Mouse (Mus musculus) limb, embryonic 11.5 days (tissue): ENCODE measurements around the gene Eif2d. TPM values are rescaled to one million over a fixed set of nuclear protein-coding genes. Genes with fewer than 3 reads are reported as not detected.
A peak's percentile ranks its signal among the peaks of the same experiment; 100 is the strongest.

Experiments
- ATAC-seq: fragments of 200-750 bp; cut with Nextera tagmentation; 2 replicates; pipeline ENCODE4 v1.8.0; 2017; ENCODE audit warnings: low read depth; ENCODE audit not compliant: insufficient number of reproducible peaks, low FRiP score, low TSS enrichment
- DNase-seq: peaks from one replicate; pipeline ENCODE4 v3.0.0-alpha.2; 2015; ENCODE audit warnings: low spot score
- H3K27ac ChIP-seq: fragments of 300-500 bp; sonication (generic); replicated peaks from 2 replicates; pipeline ENCODE4 v1.5.1; 2014; ENCODE audit warnings: low read depth, mild to moderate bottlenecking, low read length
- H3K27me3 ChIP-seq: fragments of 300-500 bp; sonication (generic); 2 replicates; pipeline ENCODE4 v1.6.1; 2014; ENCODE audit warnings: mild to moderate bottlenecking, low read length, mixed read lengths; ENCODE audit not compliant: control insufficient read depth, insufficient read depth
- H3K36me3 ChIP-seq: fragments of 300-500 bp; sonication (generic); 2 replicates; pipeline ENCODE4 v1.6.1; 2014; ENCODE audit warnings: mild to moderate bottlenecking, low read length, moderate library complexity, mixed read lengths; ENCODE audit not compliant: control insufficient read depth, insufficient read depth
- H3K4me1 ChIP-seq: fragments of 300-500 bp; sonication (generic); 2 replicates; pipeline ENCODE4 v1.6.1; 2014; ENCODE audit warnings: low read length, mixed read lengths; ENCODE audit not compliant: control insufficient read depth, insufficient read depth
- H3K4me2 ChIP-seq: fragments of 300-500 bp; sonication (generic); 2 replicates; pipeline ENCODE4 v1.6.1; 2014; ENCODE audit warnings: low read depth, mild to moderate bottlenecking, moderate library complexity; ENCODE audit not compliant: severe bottlenecking
- H3K4me3 ChIP-seq: fragments of 300-500 bp; sonication (generic); 2 replicates; pipeline ENCODE4 v1.5.1; 2014; ENCODE audit warnings: low read depth, low read length
- H3K9ac ChIP-seq: fragments of 300-500 bp; sonication (generic); 2 replicates; pipeline ENCODE4 v1.6.1; 2014; ENCODE audit warnings: mild to moderate bottlenecking, low read length
- H3K9me3 ChIP-seq: fragments of 300-500 bp; sonication (generic); 2 replicates; pipeline ENCODE4 v1.6.1; 2016; ENCODE audit warnings: low read length; ENCODE audit not compliant: control insufficient read depth
- WGBS: fragments of 180-500 bp; shearing (Covaris S2); extraction: QIAGEN DNeasy Blood & Tissue Kit; methylation state at CpG from one replicate; pipeline ENCODE4 v1.1.7; 2014; 5-methylcytosine and 5-hydroxymethylcytosine counted together
- polyA plus RNA-seq: library from polyadenylated mRNA; unstranded; fragments of >200 nt; fragmentation: Nextera tagmentation; extraction: Ambion mirVana; gene quantifications from 2 replicates; pipeline ENCODE4 v1.2.1, GENCODE M21; 2014

Gene Eif2d
- polyA plus RNA-seq, 1 experiment from 2014 or later, result 72.3 TPM

DNA sequence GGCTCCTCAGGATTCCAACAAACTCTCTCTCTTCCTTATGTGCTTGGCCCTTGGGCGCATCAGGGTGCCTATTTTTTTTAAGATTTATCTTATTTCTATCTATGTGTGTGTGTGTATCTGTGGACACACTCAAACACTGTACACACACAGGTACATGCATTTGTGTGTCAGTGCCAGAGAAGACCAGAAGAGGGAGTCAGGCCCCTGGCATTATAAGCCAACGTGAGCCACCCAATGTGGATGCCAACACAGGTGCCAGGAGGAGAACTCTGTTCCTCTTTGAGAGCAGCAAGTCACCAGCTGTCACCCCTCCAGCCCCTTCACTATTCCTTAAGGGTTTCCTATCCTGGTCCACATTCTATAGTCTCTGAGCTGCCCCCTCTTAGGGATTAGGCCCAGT, 34.0 kb upstream of the Eif2d start:
- Histone ChIP-seq H3K36me3 (no peaks in the 10 kb centered on the region), H3K4me1 (no peaks in the 10 kb centered on the region), H3K27ac (no peak overlapping the region), H3K4me3 (no peak overlapping the region), H3K9me3 (no peaks in the 10 kb centered on the region), H3K9ac (no peak overlapping the region), H3K27me3 (no peaks in the 10 kb centered on the region), H3K4me2 (no peak overlapping the region)
- ATAC-seq, result no peak
- no peak for DNase-seq
- WGBS, result 67% methylated on average over 2 of the region's 2 CpGs

DNA sequence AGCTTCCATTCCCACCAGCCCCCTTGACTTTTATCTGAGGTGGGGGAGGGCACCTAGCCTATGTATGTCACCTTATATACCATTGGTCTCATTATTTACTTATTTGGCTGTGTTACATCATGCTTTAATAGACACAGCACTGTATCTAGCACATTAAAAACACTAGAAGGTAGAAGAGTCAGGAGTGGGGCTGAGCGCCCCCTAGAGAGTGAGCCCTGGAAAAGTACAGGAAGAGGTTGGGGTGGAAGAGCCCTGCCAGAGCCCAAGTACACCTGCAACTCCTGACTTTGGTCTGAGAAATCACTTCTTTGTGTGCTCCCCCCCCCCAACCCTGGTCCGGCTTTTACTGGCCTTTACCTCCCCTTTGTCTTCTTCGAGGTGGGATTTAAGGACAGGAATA, 31.0 kb upstream of the Eif2d start:
- no peak for DNase-seq

DNA sequence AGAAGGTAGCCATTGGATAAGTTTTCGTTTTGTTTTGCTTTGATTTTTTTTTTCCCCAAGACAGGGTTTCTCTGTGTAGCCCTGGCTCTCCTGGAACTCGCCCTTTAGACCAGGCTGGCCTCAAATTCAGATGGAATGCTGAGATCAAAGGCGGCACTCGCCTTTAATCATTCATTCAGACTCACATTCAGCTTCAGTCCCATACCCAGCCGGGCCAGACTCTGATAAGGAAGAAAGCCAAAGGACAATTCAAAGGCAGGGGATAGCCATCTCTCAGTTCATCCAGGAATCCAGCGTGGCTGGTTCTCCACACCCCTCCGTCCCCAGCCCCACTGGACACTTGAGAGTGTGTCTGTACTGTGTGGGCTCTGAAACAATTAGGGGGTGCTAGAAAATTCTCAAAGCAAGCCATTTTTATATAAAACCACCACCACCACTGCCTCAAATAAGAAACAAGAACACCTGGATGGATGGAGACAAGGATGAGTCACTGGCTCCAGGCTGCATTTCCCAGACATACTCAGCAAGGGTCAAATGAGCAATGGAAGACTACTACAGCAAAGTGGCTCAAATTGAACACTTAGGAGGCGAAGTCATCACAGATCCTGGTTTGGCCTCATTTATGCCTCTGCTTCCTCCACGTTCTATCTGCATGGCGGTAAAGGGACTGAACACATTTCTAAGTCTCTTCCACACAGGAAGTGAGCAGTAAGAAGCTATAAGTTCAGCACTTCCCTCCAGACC, 29.3 kb upstream of the Eif2d start:
- DNase-seq, result no peak
- Histone ChIP-seq H3K4me3 (no peak overlapping the region), H3K27me3 (no peaks in the 10 kb centered on the region), H3K27ac (no peak overlapping the region), H3K4me1 (no peaks in the 10 kb centered on the region), H3K4me2 (no peak overlapping the region), H3K36me3 (no peaks in the 10 kb centered on the region; the same call in 1 of the 2 replicates), H3K9me3 (no peaks in the 10 kb centered on the region), H3K9ac (no peak overlapping the region)
- ATAC-seq, result no peak
- WGBS, result 54% methylated on average over 10 of the region's 10 CpGs

More for the DNA sequence above, 31.0 kb upstream of the Eif2d start:
- no peak for ATAC-seq
- Histone ChIP-seq H3K27me3 (no peaks in the 10 kb centered on the region), H3K27ac (no peak overlapping the region), H3K4me3 (no peak overlapping the region), H3K4me2 (no peak overlapping the region), H3K9ac (no peak overlapping the region), H3K36me3 (no peaks in the 10 kb centered on the region), H3K4me1 (no peaks in the 10 kb centered on the region), H3K9me3 (no peaks in the 10 kb centered on the region)
- 35% methylated on average over 3 of the region's 3 CpGs for WGBS

DNA sequence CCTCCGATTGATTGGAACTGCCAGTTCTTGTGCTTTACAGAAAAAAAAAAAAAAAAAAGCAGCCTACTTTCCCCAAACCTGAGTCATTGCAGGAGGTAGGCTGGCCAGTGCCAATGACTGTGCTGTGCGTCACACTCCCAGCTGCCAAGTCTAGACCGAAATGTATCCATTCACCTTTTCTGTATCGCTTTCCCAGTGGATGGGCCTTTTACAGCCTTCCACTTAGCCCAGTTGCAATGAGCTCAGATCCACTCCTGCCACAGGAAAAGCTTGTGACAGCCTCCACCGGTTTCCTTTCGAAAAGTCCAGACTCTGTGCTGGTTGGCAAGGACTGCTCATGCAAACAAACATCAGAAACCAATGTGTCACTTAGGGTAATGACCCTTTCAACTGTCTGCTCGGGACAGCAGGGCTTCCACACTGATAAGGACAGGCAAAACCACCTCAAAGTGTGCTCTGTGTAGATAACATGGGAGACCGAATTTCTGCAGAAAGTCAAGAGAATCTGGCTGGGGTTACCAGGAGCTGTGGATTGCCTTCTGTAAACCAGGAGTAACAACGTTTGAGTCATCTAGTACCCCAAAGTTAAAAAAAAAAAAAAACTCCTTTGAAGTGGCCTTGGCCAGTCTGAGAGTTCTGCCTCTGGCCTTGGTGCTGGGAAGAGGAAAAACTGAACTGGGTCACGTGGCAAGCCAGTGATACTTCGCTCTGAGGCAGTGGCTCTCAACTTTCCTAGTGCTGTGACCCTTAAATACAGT, 26.8 kb upstream of the Eif2d start:
- WGBS, result 61% methylated on average over 11 of the region's 11 CpGs

DNA sequence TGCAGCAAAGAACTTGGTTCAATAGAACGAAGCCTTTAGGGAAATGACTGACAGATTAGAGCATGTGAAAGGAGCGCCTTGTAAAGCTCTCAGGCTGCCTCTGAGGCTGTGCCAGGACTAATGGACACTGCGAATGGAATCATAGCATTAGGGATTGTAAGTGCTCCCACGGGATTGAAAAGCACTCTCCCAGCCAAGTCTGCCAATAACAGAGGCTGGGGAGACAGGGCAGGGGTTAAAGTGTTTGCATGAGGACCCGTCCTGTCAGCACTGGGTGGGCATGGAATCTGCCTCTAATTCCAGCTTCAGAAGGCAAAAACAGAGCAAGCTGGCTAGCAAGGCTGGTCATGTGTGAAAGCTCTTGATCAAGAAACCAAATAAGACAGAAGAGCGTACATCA, 18.8 kb upstream of the Eif2d start:
- Histone ChIP-seq H3K4me2 (no peak overlapping the region), H3K9ac (no peak overlapping the region), H3K27me3 (no peaks in the 10 kb centered on the region), H3K27ac (no peak overlapping the region), H3K4me1 (0 out of 2 replicates have a peak, but pooled peaks cover 2% of the 10 kb centered on the region), H3K4me3 (no peak overlapping the region), H3K9me3 (no peaks in the 10 kb centered on the region), H3K36me3 (peaks cover 8% of the 10 kb centered on the region; the same call in 1 of the 2 replicates)
- DNase-seq (no peak), ATAC-seq (no peak)
- WGBS, result 82% methylated on average over 6 of the region's 6 CpGs

More for the DNA sequence above, 26.8 kb upstream of the Eif2d start:
- DNase-seq (no peak), ATAC-seq (no peak)
- H3K27ac ChIP-seq, result no peak overlapping the region
- H3K4me1 ChIP-seq, result no peaks in the 10 kb centered on the region
- no peaks in the 10 kb centered on the region for H3K9me3 ChIP-seq
- no peak overlapping the region for H3K4me3 ChIP-seq
- peaks cover 10% of the 10 kb centered on the region; the same call in 1 of the 2 replicates for H3K36me3 ChIP-seq
- H3K9ac ChIP-seq, result no peak overlapping the region
- no peaks in the 10 kb centered on the region for H3K27me3 ChIP-seq
- no peak overlapping the region for H3K4me2 ChIP-seq

DNA sequence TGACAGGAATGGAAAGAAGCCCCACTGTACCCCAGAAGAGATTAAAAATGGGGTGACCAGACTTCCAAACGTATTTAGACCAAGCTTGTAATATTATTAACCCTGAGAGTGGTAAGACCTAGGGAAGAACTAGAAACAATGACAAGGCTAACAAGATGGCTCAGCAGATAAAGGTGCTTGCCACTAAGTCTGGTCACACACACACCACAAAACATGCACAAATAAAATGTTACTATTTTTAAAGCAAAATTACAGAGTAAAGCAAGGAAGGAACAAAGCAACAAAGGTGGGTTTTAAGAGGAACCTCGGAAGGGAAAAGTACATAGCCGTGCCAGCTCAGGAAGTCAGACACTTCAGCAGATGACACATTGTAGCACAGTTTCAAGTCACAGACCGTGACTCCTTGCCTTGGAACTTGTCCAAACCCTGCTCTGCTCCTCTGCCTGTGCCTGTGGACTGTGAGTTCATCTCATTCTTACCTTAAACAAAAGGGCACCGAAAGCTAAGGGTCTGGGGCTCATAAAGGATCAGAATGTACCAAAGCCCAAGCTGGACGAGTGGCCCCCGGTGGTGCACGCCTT, 17.9 kb upstream of the Eif2d start:
- Histone ChIP-seq H3K9ac (no peak overlapping the region), H3K4me2 (no peak overlapping the region), H3K27me3 (no peaks in the 10 kb centered on the region), H3K27ac (no peak overlapping the region), H3K4me1 (0 out of 2 replicates have a peak, but pooled peaks cover 2% of the 10 kb centered on the region), H3K9me3 (no peaks in the 10 kb centered on the region), H3K36me3 (0 out of 2 replicates have a peak, but pooled peaks cover 3% of the 10 kb centered on the region), H3K4me3 (no peak overlapping the region)
- 89% methylated on average over 8 of the region's 8 CpGs for WGBS
- DNase-seq (no peak), ATAC-seq (no peak)

DNA sequence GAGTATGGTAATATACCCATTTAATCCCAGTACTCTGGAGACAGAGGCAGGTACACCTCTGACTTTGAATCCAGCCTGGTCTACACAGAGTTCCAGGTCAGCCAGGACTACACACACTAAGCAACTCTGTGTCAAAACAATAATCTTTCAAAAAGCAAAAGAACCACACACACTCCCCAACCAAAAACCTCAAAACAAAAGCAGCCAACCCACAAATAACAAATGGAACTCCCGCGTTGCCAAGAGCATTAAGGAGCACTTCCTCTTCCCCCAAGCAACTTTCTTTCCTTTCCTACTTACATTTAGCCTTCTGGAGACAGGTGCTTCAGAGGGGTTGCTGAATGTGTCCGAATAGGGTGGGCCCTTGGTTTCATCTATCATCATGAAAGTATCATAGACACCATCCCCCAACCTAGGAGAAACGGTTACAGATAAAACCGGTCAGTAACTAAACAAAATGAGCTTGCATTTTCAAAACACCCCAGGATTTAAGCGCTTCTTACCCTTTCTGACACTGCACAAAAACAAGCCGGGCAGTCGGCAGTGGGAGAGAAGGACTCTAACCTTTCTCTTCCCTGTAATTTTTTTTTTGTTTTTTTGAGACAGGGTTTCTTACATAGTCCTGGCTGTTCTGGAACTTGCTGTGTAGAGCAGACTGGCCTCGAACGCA, 16.9 kb upstream of the Eif2d start:
- no peak overlapping the region for H3K4me3 ChIP-seq
- H3K4me2 ChIP-seq, result no peak overlapping the region
- ATAC-seq (no peak), DNase-seq (no peak)
- H3K4me1 ChIP-seq, result 0 out of 2 replicates have a peak, but pooled peaks cover 2% of the 10 kb centered on the region
- no peaks in the 10 kb centered on the region for H3K27me3 ChIP-seq
- WGBS, result 85% methylated on average over 10 of the region's 10 CpGs
- no peak overlapping the region for H3K9ac ChIP-seq
- H3K36me3 ChIP-seq, result no peaks in the 10 kb centered on the region
- no peak overlapping the region for H3K27ac ChIP-seq
- H3K9me3 ChIP-seq, result no peaks in the 10 kb centered on the region

DNA sequence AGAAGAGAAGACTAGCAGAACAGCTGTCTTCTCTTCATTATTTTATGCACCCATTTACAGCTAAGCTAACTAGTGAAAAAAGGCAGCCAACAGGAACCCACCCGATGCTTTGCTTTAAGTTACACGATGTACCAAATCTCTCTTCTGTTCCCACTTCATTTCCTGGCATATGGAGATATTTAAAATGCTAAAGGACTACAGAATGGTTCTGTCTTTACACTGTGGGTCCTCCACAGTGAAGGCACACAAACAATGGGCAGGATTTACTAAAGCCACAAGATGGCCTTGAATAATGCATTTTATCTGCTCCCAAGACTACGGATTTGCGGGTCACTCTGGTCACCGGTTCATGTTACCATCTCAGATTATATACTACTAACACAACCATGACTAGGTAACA, 15.9 kb upstream of the Eif2d start:
- Histone ChIP-seq H3K9me3 (no peaks in the 10 kb centered on the region), H3K36me3 (no peaks in the 10 kb centered on the region), H3K27ac (no peak overlapping the region), H3K4me3 (0 out of 2 replicates have a peak overlapping the region, but pooled peaks have one; percentile 8), H3K4me2 (peak overlapping the region; percentile 25; the same call in 1 of the 2 replicates), H3K27me3 (no peaks in the 10 kb centered on the region), H3K9ac (no peak overlapping the region), H3K4me1 (0 out of 2 replicates have a peak, but pooled peaks cover 2% of the 10 kb centered on the region)
- DNase-seq (no peak), ATAC-seq (no peak)
- 27% methylated on average over 5 of the region's 5 CpGs for WGBS
